8 mouse cellular contexts compared by ENCODE assay signal in the genomic region with DNA sequence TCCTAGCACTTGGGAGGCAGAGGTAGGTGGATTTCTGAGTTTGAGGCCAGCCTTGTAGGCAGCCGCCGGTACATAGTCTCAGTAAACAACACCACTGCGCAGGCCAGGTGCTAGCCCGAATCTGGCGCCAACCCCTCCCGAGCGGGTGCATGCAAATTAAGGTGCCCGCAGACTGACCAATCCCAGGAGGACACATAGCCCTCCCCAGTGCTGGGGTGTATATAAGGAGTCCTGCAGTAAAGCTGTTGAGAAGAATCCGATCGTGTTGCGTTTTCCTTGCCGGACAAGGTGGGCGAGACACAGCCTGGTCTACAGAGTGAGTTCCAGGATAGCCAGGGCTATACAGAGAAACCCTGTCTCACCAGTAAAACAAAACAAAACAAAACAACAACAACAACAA. TPM values are rescaled to one million over a fixed set of nuclear protein-coding genes. Genes with fewer than 3 reads are reported as not detected.
DNase-seq lines count a peak whose midpoint lies in the region; ATAC-seq and TF ChIP-seq lines count a peak whose summit lies in the region.
"Not testable (repeated sequence)": the region's sequence is repeated elsewhere in the genome, so short reads cannot be mapped to it uniquely, and the experiment has no call there.
"Had no signal": no experiment of that assay in that cellular context is flagged by ENCODE, and none has a peak within 500 bp of the region (broad histone marks: within the 10 kb centered on the region; RNA-seq: fewer than 3 reads in every experiment).

No protein-coding gene starts in this region.

- H3K27ac ChIP-seq in intestine, embryonic 15.5 days; liver, embryonic 11.5 days (ENCODE audit: low read depth, low read length); liver, embryonic 15.5 days (replicated peaks); stomach, postnatal 0 days (replicated peaks): not testable (repeated sequence)

- H3K9ac ChIP-seq in intestine, embryonic 15.5 days; liver, embryonic 11.5 days (ENCODE audit: low read depth, low read length); liver, embryonic 15.5 days; stomach, postnatal 0 days (ENCODE audit: low read length): not testable (repeated sequence)

- 52% methylated on average over 13 of the region's 13 CpGs for WGBS in intestine, embryonic 15.5 days
- WGBS in liver, embryonic 11.5 days: 64% methylated on average over 13 of the region's 13 CpGs
- WGBS in liver, embryonic 15.5 days (ENCODE audit: insufficient replicate concordance): 61% methylated on average over 13 of the region's 13 CpGs
- WGBS in lung, adult 2 months: 53% methylated on average over 13 of the region's 13 CpGs
- 52% methylated on average over 13 of the region's 13 CpGs for WGBS in stomach, postnatal 0 days

- H3K4me3 ChIP-seq in intestine, embryonic 15.5 days (replicated peaks); liver, embryonic 11.5 days (ENCODE audit: low read depth, low read length); lung, adult 2 months (replicated peaks; ENCODE audit: extremely low read depth, low read depth, low read length); stomach, postnatal 0 days (ENCODE audit: low read depth, low read length): not testable (repeated sequence)
- peak overlapping the region; percentile 25 for H3K4me3 ChIP-seq in liver, embryonic 15.5 days (replicated peaks)

- not testable (repeated sequence) for H3K4me2 ChIP-seq in intestine, embryonic 15.5 days (replicated peaks); liver, embryonic 11.5 days; liver, embryonic 15.5 days; stomach, postnatal 0 days (replicated peaks; ENCODE audit: low read depth)

- H3K9me3 ChIP-seq in intestine, embryonic 15.5 days; liver, embryonic 11.5 days (ENCODE audit: control insufficient read depth, low read length); liver, embryonic 15.5 days (replicated peaks); stomach, postnatal 0 days (ENCODE audit: control insufficient read depth, low read length): not testable (repeated sequence)

- not testable (repeated sequence) for H3K27me3 ChIP-seq in intestine, embryonic 15.5 days (replicated peaks); liver, embryonic 11.5 days (replicated peaks; ENCODE audit: control insufficient read depth, insufficient read depth, low read length); liver, embryonic 15.5 days; stomach, postnatal 0 days (ENCODE audit: control insufficient read depth, insufficient read depth, low read length)

- peak; percentile 62; the same call in 1 of the 2 replicates for TF ChIP-seq POLR2A in lung, adult 2 months (IDR thresholded peaks at IDR 0.05; ENCODE audit: borderline replicate concordance, extremely low read depth, low read depth, low read length)

- H3K4me1 ChIP-seq in intestine, embryonic 15.5 days (replicated peaks); liver, embryonic 11.5 days (replicated peaks; ENCODE audit: control insufficient read depth, insufficient read depth, low read length); liver, embryonic 15.5 days (replicated peaks); lung, adult 2 months (ENCODE audit: control insufficient read depth, insufficient read depth, low read length); stomach, postnatal 0 days (replicated peaks; ENCODE audit: control insufficient read depth, insufficient read depth): not testable (repeated sequence)

- not testable (repeated sequence) for H3K36me3 ChIP-seq in intestine, embryonic 15.5 days; liver, embryonic 11.5 days (ENCODE audit: control insufficient read depth, insufficient read depth, low read length); liver, embryonic 15.5 days (replicated peaks); stomach, postnatal 0 days (ENCODE audit: control insufficient read depth, insufficient read depth, low read length)

- TF ChIP-seq CTCF in lung, adult 2 months (IDR thresholded peaks at IDR 0.05; ENCODE audit: insufficient read depth, low read length); stomach, postnatal 0 days (IDR thresholded peaks at IDR 0.05; ENCODE audit: low read depth): not testable (repeated sequence)

- not testable (repeated sequence) for TF ChIP-seq EP300 in stomach, postnatal 0 days (optimal IDR thresholded peaks at IDR 0.05)

- DNase-seq in A20 (ENCODE audit: low read depth, low spot score): peak; percentile 76
- DNase-seq in liver, embryonic 11.5 days (ENCODE audit: low spot score); lung, adult 2 months: not testable (repeated sequence)
- peak; percentile 49 for DNase-seq in lung, postnatal 36 days
- DNase-seq in stomach, postnatal 0 days (ENCODE audit: low spot score): peak; percentile 66

- ATAC-seq in intestine, embryonic 15.5 days: peak; percentile 77
- 0 out of 2 replicates have a peak, but pooled peaks have one; percentile 29 for ATAC-seq in liver, embryonic 11.5 days (replicated peaks; ENCODE audit: low FRiP score)
- ATAC-seq in liver, embryonic 15.5 days (ENCODE audit: insufficient read depth): peak; percentile 67
- peak; percentile 89 for ATAC-seq in stomach, postnatal 0 days (ENCODE audit: low FRiP score, low TSS enrichment)

RNA-seq across cellular contexts. Expression of gene Ralgapb, which starts 12.5 kb away (rescaled TPM):
- 14.3 and 15.0 TPM in 2 replicates for polyA plus RNA-seq in intestine, embryonic 15.5 days (2015; fragmentation: Nextera tagmentation; extraction: Ambion mirVana)
- 11.6 and 14.3 TPM in 2 replicates for polyA plus RNA-seq in liver, embryonic 11.5 days (2014; fragmentation: Nextera tagmentation; extraction: Ambion mirVana)
- 5.0 and 5.2 TPM in 2 replicates for polyA plus RNA-seq in liver, embryonic 15.5 days (2015; fragmentation: Nextera tagmentation; extraction: Ambion mirVana)
- polyA plus RNA-seq in lung, adult 2 months (2012; rRNA removed): 19.4 and 27.5 TPM in 2 replicates
- polyA plus RNA-seq in stomach, postnatal 0 days (2015; fragmentation: Nextera tagmentation; extraction: Ambion mirVana): 11.4 and 14.1 TPM in 2 replicates

RNA-seq across cellular contexts. Expression of gene Snhg11, which starts 21.7 kb away (rescaled TPM):
- 4.8 and 7.0 TPM in 2 replicates for polyA plus RNA-seq in intestine, embryonic 15.5 days (2015; fragmentation: Nextera tagmentation; extraction: Ambion mirVana)
- polyA plus RNA-seq in liver, embryonic 11.5 days (2014; fragmentation: Nextera tagmentation; extraction: Ambion mirVana): 2.4 and 3.9 TPM in 2 replicates
- polyA plus RNA-seq in liver, embryonic 15.5 days (2015; fragmentation: Nextera tagmentation; extraction: Ambion mirVana): 1.5 and 2.3 TPM in 2 replicates
- polyA plus RNA-seq in lung, adult 2 months (2012; rRNA removed): 10.6 and 12.7 TPM in 2 replicates
- polyA plus RNA-seq in stomach, postnatal 0 days (2015; fragmentation: Nextera tagmentation; extraction: Ambion mirVana): 3.3 and 3.7 TPM in 2 replicates
- polyA plus RNA-seq: G1E had no signal

Comparison
In these comparisons a context has a peak if more than half of its experiments do, and no peak if none do; other contexts are left out.
1. ATAC-seq: peak in every context shown above with its lines; median percentile 89 in stomach, postnatal 0 days; 77 in intestine, embryonic 15.5 days; 67 in liver, embryonic 15.5 days; 29 in liver, embryonic 11.5 days.